11 mouse cellular contexts compared by ENCODE assay signal in genomic region chr11:81411251-81411650, GRCm38 (mm10).
"Had no signal": no experiment of that assay in that cellular context is flagged by ENCODE, and none has a peak within 500 bp of the region (broad histone marks: within the 10 kb centered on the region; RNA-seq: fewer than 3 reads in every experiment).

No protein-coding gene starts in this region.

- DNase-seq: kidney, adult 18-20 months; kidney, adult 9 months; kidney, postnatal 14 days; kidney, postnatal 4 days; layer of hippocampus, postnatal 36 days; liver, postnatal 0 days; lung, embryonic 14.5 days; lung, postnatal 4 days; midbrain, embryonic 14.5 days; thymus, postnatal 25 days had no signal

- ATAC-seq: liver, postnatal 0 days; lung, postnatal 0 days had no signal
